Mouse (Mus musculus): ENCODE results near the gene Tmcc2. TPM values are rescaled to one million over a fixed set of nuclear protein-coding genes. Genes with fewer than 3 reads are reported as not detected.

The Tmcc2 gene
- 10 to 100 TPM; 29.6 to 34.5 TPM for total RNA-seq (2021)
- long read RNA-seq, experiment 1, transcript Tmcc2-201 (5 exons, 3,410 nt): major isoform, 6 of 14 reads
- long read RNA-seq, experiment 1, partial matches to known transcripts: 4 of 14 reads
- long read RNA-seq, experiment 1, other reads (novel, unspliced or antisense): 4 of 14 reads
- long read RNA-seq, experiment 2, transcript Tmcc2-201 (5 exons, 3,410 nt): major isoform, 9 of 22 reads
- long read RNA-seq, experiment 2, partial matches to known transcripts: 13 of 22 reads
- long read RNA-seq, experiment 2, other reads (novel, unspliced or antisense): 0 of 22 reads

DNA sequence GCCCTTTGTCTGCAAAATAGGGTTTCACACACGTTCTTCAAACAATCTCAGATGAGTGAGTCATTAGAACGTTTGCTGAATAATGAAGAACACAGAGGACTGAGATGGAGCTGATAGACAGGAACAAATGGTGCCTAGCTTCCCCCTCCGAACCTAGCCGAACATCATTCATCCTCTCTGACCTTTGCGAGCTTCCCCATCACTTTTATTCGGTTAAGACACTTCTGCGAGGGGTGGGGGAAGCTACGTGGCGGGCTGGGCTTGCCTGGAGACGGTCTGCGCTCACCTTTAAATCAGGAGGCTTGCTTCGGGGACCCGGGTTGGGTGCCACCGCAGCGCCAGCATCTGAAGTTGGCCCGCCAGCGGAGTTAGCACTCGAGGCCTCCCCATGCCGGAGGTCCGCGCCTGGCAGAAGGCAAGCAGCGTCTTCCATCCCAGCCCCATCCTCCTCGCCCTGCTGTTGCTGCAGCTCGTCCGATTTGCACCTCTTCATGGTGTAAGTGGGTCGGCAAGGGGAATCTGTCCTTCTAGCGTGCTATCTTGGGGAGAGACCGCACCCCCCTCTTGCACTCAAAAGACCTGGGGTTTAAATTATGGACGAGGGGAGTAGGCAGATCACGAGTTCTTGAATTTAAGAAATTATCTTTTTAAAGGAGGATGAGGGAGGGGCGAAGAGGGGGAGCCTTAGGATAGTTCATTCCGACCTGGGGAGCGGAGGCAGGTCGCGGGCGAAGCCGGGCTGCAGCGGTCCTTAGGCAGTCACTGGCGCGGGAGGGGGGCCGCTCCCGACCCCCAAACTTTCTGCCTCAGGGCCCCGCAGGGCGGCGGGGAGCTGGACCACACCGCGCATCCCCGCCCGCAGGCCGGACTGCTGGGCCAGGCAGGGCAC lies at the start of gene Tmcc2:
TSS of gene Tmcc2 (minus strand) at position 591 of the 889 bp plus-strand sequence.
- peak in 1 of 2 experiments; percentile 53 for DNase-seq
- intact Hi-C loops (cut with DNase I): loop anchor here (2.0 kb wide), 1 partner anchor 24 kb away; no protein-coding TSS in a partner anchor

DNA sequence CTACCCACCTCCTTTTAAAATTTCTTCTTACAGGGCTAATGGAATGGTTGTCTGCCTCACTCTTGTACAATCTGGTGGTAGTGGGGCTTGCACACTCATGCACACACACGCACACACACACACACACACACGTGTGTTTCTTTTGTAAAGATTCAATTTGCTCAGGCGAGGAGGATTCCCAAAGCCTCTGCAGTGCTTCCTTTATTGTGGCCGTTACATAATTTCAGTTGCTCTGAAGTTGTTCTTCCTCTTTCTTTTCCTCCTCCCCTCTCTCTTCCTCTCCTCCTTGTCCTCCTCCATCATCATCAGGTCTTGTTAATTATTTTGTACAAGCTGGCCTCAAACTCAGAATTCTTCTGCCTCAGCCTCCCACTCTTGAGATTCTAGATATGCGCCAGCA lies 46.3 kb upstream of the Tmcc2 start:
- DNase-seq: no peak
- intact Hi-C loops (cut with DNase I): no loop called here

DNA sequence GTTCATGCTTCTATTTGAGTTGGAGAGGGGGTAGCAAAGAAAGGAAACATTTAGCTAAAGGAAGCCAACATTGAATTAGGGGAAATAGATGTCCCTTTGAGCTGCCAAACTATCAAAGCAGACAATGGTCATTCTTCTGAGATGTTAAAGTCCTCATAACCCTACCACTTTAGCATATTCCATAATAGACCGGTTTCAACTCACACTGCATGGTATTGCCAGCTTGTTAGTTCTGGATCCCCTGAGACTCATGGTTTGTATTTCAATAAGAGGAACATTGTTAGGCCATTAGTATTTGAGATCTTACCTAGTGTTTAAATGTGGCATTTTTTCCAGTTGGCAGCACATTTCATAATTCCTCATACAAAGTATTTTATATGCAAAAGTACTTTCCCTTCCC lies 45.9 kb upstream of the Tmcc2 start:
- intact Hi-C loops (cut with DNase I): no loop called here
- no peak for DNase-seq

DNA sequence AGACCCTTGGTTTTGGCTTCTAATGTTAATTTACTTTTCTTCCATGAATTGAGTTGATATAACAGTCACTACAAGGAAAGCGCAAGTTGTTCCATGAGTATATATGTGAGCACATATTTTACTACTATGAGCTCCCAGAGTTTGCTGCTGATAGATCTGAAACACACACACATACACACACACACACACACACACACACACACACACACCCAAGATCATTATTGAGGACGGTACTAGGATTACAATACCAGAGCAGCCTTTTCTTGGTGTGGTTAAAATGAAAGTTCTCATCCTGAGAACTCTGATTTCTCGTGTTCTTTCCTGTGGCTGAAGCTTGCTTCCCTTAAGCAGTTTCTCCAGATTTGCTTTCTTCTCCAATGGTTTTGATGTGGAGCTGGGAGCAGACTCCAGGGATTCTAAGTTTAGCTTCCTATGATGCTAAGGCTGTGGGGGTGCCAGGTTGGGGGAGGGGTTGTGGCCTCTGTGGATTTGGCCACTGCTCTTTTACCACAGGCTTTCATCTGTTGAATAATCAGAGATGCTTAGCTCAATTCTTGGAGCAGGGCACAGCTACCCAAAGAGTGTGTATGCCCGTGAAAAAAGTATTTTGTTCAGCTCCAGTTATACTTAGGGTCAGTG lies 45.4 kb upstream of the Tmcc2 start:
- intact Hi-C loops (cut with DNase I): no loop called here
- peak; percentile 22 to 35 for DNase-seq

DNA sequence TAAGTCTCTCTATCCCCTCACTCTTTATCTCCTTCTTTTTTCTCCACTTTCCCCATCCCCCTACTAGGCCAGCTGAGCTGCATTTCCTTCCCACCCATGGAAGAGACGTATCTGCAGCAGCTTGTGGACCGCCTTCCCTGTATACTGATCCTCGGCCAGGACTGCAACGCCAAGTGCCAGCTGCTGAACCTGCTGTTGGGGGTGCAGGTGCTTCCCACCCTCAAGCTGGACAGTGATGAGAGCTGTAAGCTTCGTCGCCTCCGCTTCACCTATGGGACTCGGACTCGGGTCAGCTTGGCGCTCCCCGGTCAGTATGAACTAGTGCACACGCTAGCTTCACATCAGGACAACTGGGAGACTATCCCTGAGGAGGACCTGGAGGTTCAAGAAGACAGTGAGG lies 43.0 kb upstream of the Tmcc2 start:
- DNase-seq: no peak
- intact Hi-C loops (cut with DNase I): loop anchor here (2.0 kb wide), 1 partner anchor 15 kb away; no protein-coding TSS in a partner anchor

DNA sequence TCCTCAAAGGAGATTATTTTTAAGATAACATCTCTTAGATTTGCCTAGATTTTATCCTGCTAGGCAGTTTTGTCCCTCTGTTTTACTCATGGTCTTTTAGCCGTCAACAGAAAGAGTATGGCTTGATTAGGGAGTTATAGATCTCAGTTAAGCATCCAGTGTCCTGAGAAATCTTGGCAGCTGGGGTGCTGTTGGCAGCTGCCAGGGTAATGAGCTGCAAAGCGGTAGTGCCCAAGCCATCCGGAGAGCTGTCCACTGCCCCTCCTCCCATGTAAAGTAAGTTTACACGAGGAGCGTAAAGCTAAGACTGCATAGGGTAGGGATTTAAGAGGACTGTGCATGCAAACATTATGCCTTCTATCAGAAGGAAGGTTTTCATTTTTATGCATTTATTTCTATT lies 42.3 kb upstream of the Tmcc2 start:
- no peak for DNase-seq
- intact Hi-C loops (cut with DNase I): no loop called here

DNA sequence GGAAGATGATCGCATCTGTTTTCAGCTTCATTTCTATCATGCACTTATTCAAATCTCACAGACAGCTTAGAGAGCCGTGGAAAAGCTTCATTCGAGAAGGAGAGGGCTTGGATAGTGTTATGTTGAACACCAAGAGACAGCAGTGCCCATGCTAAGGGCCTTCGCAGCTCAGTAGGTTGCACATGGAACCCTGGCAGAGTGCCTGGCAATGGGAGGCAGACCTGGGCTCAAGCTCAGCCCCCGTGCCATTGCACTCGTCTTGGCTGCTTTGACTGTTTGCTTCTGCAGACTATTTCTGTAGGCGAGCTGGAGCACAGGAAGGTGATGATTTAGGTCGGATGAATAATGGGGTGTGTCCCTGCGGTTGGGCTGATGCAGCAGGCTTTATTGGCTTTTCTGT lies 40.6 kb upstream of the Tmcc2 start:
- peak; percentile 35 to 38 for DNase-seq
- intact Hi-C loops (cut with DNase I): no loop called here

DNA sequence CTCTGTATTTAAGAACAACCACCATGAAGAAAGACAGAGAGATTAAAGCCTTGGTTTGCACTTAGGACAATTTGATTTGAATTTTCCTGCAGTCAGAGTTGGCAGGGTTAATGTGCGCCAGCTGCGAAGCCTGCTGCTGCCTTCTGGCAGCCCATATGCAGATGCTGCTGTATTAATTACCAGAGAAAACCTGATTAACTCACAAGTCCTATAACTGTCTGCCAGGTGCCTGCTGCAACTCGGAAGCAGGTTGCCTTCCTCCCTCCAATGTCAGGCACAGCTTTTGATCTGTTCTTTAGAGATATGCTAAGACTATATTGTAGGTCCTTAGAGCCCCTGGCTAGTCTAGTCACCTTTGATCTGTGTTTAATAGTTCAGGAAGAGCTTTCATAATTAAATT lies 39.7 kb upstream of the Tmcc2 start:
- intact Hi-C loops (cut with DNase I): no loop called here

DNA sequence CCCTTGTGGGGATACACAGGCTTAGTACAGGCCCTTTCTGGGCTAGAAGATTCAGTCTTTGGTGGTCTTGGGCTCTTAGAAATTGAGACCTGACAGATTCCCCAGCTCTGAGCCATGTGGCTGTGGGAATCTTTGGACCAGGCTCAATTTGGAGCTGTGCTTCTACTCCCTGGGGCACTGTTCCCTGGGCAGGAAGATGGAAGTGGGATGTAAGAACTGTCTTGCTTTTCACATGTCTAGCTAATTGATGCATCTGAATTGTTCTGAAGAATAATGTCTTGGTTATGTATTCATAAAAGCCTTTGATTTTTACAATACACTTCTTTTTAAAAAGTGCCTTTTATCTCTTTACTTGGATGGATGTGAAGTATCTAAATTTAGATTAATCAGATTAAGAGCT lies 34.5 kb upstream of the Tmcc2 start:
- intact Hi-C loops (cut with DNase I): no loop called here
- no peak for DNase-seq

More for the DNA sequence above, 39.7 kb upstream of the Tmcc2 start:
- no peak for DNase-seq

DNA sequence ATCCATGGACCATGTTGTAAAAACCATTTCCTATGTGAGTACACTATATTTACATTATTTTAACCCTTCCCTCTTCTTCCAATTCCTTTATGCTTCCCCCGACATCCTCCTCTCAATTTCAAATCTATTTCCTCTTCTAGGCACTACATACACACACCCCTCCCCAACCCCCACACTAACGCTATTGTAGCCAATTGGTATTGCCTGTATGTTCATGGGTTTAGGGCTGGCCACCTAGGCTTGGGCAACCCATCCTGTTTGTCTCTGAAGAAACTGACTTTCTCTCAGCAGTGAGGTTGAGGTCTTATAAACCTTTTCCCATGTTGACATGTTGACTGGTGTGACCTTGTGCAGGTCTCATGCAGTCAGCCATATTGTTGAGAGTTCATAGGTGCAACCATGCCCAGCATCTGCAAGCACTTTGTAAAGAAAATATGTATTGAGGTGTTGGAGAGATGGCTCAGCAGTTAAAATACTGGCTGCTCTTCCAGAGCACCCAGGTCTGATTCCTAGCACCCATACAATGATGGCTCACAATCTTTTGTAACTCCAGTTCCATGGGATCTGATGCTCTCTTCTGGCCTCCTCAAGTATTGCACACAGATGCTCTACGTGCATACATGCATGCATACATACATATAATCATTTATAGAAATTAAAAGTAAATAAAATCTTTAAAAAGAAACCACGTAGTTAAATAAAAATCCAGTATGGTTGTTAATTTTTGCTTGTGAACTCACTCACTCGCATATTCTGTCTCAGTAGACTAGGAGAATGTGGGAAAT lies 32.0 kb upstream of the Tmcc2 start:
- no peak for DNase-seq
- intact Hi-C loops (cut with DNase I): no loop called here

DNA sequence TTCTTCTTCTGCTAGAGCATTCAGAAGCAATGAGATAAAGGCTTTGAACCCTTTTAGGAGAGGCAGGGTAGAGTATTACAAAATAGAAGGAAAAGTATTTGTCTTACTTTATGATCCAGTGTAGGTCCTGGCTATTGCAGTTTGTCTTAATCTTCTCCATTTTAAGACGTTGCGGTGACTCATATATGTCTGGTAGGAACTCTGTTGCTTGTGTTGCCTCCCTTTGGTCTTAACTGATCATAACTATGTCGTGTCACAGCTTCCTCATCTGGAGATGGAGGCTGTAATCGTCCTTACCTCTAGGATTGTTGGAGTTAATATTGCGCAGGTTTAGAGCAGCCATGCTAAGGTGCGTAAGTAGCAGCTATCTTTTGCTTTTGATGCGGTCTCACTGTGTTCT lies 29.6 kb upstream of the Tmcc2 start:
- intact Hi-C loops (cut with DNase I): no loop called here
- no peak for DNase-seq

DNA sequence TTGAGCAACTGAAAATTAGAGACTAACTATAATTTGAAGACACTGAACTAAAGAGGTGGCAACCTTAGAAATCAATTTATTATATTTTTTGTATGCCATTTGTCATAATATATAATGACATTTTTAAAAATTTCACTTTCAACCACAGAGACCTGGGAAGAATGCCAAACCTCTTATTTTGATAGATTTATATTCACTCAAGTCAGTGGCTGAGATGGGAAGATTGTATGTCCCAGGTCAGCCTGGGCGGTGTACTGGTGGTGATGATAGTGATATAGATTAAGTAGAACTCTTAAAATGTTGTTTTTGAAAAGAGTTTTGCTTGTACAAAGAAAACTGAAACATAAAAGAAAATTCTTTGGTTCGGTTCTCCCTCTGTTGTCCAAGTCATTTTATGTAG lies 29.1 kb upstream of the Tmcc2 start:
- DNase-seq: no peak
- intact Hi-C loops (cut with DNase I): no loop called here

DNA sequence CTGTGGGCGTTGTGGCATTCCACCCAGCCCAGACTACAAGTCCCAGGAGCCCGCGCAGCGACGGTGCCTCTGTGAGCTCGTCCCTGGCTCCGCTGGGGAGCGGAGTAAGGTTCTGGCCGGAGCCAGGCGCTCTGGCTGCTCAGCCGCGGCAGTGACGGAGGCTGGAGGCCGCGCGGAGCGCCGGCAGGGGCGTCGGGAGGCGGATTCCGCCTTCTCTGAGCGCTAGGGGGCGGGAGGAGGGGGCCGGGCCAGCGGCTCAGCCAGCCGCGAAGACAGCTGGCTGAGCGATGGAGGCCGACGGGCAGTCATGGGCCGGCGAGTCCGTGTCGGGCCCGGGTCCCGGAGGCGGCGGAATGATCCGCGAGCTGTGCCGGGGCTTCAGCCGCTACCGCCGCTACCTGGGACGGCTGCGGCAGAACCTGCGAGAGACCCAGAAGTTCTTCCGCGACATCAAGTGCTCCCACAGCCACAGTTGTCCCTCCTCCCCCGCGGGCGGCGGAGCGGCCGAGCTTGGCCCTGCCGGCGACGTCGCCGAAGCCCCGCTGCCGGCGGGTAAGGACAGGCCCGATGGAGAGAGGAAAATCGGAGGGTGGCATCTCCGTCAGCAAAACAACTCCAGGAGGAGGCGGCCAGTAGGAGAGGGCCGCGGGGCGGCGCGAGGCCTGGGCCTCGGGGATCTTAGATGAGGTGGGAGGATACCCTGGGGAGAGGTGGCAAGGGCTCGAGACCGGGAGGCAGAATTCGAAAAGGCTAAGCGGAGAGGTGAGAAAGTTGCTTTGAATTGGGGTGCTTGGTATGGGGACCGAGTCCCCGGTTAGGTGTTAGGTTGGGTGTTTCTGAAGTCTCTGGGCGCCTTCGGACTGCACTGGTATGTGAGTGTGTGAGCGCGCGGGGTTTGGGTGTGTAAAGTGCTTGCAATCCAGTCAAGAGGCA lies 26.5 kb upstream of the Tmcc2 start, which contains the start of gene Dstyk:
TSS of gene Dstyk (plus strand) at position 237 of the 933 bp plus-strand sequence.
- peak; percentile 85 to 92 for DNase-seq
- intact Hi-C loops (cut with DNase I): loop anchor here (2.0 kb wide), 2 partner anchors 17 to 59 kb away; partner anchors contain the start of gene Rbbp5

DNA sequence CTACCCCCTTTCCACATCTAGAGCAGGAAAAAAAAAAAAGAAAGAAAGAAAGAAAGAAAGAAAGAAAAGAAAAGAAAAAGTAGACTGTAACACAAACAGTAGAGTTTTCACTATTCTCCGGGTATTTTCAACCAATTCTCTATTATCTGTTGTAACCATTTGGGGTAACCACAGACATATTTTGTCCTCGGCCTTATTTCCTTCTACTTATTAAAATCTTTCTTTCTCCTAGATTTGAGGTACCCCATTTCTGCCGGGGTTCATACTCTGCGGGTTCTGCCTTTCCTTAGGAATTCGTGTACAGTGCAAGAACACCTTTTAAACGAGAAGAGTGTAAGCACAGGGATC lies 25.8 kb upstream of the Tmcc2 start:
- no peak for DNase-seq
- intact Hi-C loops (cut with DNase I): loop anchor here (2.0 kb wide), 1 partner anchor 60 kb away; the partner anchor contains the start of gene Rbbp5

DNA sequence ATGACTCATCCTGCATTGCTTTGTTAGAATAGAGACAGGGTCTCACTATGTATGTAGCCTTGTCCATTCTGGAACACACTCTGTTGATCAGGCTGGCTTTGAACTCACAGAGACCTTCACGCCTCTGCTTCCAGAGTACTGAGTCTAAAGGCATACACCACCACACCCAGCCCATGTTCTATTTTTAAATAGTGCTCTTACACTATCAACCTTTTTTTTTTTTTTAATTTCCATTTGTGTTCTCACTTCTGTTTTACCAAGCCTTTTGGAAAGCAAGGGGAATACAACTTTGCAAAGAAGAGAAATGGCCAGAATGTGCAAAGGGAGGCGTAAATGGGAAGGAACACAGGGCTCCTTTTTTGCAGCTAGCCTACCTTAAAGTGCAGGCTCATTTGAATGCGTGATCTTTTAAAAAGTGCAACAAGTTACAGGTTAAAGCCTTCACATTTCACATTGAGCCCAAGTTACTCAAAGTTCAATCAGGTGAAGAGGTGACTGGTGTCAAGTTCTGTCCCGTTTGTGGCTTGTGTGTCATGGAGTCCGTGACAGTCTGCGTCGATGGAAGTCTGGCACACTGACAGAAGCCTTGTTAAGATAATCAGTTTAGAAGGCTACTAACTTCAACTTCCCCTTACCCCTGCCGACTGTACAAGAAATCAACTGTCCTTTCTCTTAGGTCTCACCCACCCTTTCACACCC lies 25.3 kb upstream of the Tmcc2 start:
- no peak for DNase-seq
- intact Hi-C loops (cut with DNase I): loop anchor here (2.0 kb wide), 1 partner anchor 60 kb away; the partner anchor contains the start of gene Rbbp5

DNA sequence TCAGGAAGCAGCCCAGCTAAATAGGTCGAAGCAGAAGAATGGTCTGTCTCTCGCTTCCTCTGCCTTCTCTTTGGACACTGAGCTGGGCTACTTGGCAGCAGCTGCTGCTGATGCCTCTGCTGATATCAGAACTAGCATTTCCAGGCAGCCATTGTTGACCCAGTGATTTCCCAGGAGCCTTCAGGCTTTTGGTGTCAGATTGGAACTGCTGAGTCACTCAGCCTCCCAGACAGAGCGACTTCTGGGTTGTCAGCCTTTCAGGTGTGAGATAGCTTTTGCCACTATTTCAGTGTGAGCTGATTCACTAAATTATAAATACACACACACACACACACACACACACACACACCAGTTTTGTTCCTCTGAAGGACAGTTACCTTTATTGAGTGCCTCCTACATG lies 19.6 kb upstream of the Tmcc2 start:
- intact Hi-C loops (cut with DNase I): no loop called here
- DNase-seq: no peak

DNA sequence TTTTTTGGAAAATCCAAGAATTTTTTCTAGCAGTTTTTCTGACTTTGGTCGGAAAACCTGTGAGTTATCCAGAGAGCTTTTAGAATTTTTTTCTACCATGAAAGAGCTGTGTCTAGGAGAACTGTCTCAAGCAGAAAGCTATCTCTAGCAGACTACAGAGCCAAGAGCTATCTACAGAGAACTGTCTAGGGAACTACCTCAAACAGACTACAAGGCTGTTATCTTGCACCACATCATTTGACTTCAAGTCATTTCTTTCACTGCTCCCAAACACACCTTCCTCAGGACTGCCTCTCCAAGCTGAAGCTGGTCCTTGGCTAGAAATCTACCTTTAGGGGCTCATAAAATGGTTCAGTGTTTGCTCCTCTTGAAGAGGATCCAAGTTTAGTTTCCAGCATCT lies 10.8 kb upstream of the Tmcc2 start:
- no peak for DNase-seq
- intact Hi-C loops (cut with DNase I): loop anchor here (5.0 kb wide), 1 partner anchor 340 kb away; the partner anchor contains the start of gene Nfasc

DNA sequence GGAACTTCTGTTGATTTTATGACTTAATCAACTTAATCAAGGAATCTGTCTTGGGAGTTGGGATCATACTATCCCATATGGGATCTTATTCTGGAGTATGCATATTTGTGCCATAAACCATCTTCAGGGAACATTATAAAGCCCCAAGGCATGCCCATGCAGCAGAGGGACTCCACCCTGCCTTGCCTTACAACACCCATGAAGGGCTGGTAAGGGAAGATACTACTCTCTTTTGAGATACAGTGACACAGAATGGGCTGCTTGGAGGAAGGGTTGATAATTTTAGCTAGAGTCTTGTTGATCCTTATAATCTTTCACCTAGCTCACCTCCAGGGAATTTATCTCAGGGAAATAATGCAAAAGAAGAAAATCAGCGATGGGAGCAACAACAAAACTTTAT lies 9.5 kb upstream of the Tmcc2 start:
- no peak for DNase-seq
- intact Hi-C loops (cut with DNase I): loop anchor here (5.0 kb wide), 1 partner anchor 342 kb away; the partner anchor contains the start of gene Nfasc
